Mouse (Mus musculus): ENCODE results near the gene Zfp428. TPM values are rescaled to one million over a fixed set of nuclear protein-coding genes. Genes with fewer than 3 reads are reported as not detected.
A peak's percentile ranks its signal among the peaks of the same experiment; 100 is the strongest.

Gene Zfp428
- 12.4 and 14.2 TPM in 2 replicates for polyA plus RNA-seq (2016; fragmentation: Nextera tagmentation; extraction: Ambion mirVana)

DNA sequence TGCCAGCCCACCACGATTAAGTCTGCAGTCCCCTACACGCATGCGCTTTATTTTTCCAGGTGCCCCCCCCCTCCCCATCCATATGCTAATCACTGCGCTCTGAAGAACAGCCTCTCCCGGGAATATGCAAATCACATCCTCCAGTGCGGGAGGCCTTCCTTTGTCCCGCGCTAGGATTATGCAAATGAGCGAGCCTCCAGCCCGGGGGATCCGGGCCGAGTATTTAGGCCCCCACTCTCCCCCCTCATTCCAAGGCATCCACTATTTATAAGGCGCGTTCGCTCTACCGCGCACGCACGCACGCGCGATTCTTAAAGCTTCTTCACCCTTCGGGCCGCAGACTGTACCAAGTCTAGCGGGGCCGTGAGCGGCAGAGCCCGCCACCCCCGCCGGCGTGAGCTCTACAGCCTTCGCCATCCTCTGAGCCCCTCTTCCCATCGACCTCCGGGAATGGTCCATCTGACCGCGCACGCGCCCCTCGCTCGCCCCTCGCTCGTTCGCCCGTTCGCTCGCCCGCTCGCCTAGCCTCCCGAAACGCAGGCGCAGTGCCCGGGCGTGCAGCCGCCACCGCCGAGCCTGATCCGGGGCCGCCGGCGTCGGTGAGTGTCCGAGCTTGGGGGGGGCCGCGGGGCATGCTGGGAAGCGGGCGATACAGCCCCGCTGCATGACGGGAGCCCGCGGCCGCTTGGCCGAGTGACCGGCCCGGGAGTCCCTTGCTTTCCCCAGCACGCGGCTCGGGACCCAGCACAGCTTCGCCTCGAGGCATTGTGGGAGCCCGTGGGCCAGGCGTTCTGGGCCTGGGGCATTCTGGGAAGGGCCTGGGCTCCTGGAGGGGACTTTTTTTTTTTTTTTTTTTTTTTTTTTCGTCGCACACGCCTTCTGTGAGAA, at the start of gene Zfp428:
Gene Zfp428 (plus strand): TSS at position 169 of the 888 bp plus-strand sequence.
- H3K9me3 ChIP-seq (replicated peaks), result no peaks in the 10 kb centered on the region
- H3K4me2 ChIP-seq, result peak within 1 kb of the TSS; percentile 80
- ATAC-seq, result peak; percentile 79
- no peaks in the 10 kb centered on the region for H3K36me3 ChIP-seq
- peak within 1 kb of the TSS; percentile 86 for H3K27ac ChIP-seq
- H3K27me3 ChIP-seq (replicated peaks), result peaks cover 40% of the 10 kb centered on the region
- H3K4me3 ChIP-seq, result peak within 1 kb of the TSS; percentile 79
- under 1% methylated on average over 84 of the region's 84 CpGs for WGBS (ENCODE audit: insufficient replicate concordance)
- H3K9ac ChIP-seq, result peak within 1 kb of the TSS; percentile 86
- H3K4me1 ChIP-seq, result peaks cover 50% of the 10 kb centered on the region

DNA sequence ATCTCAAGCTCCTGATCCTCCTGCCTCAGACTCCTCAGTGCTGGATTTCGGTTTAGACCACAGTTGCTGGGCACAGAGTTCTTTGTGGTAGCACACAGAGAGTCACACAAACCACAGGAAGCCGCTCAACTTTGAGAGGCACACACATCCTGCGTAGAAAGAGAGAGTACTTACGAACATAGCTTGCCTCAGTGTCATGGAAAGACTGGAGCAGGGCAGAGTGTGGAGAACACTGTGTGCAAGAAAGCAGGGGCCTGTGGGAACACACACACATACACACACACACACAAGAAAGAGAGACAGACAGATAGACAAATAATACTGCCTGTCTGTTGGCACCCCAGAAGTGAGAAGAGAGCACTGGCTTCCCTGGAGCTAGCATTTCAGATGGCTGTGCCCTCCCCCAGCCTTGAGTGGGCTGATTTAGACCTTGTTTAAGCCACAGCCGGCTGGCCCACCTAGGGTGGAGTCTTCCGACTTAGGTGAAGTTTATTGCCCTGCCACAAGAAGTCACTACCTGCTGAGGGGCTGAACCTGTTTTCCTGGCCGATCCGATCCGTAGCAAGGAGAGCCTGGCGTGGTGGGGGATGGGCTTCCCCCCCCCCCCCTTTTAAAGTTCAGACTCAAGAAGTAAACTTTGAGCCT, 49.0 kb upstream of the Zfp428 start:
- no peak for ATAC-seq
- Histone ChIP-seq H3K36me3 (no peaks in the 10 kb centered on the region), H3K27me3 (replicated peaks) (peaks cover 48% of the 10 kb centered on the region), H3K4me3 (no peak overlapping the region), H3K4me1 (peaks cover 23% of the 10 kb centered on the region), H3K4me2 (no peak overlapping the region), H3K9me3 (replicated peaks) (no peaks in the 10 kb centered on the region), H3K9ac (no peak overlapping the region), H3K27ac (peak overlapping the region; percentile 42)
- WGBS (ENCODE audit: insufficient replicate concordance), result 31% methylated on average over 10 of the region's 10 CpGs

DNA sequence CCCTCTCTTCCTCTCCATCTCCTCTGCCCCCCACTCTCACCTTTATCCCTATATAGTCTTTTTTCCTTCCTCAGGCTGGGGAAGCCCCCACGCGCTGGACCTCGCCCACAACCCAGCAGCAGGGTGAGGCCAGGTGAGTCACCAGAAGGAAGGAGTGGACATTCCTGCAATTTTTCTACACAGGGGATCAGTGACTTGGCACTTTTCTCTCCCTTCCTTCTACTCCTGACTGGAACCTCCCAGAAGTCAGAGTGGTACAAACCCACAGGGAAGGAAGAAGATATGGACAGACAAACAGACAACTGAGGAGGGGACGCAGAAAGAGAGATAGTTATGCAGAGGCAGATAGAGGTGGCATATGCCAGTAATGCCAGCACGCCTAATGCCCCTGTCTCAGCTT, 47.4 kb upstream of the Zfp428 start:
- 60% methylated on average over 5 of the region's 5 CpGs for WGBS (ENCODE audit: insufficient replicate concordance)
- no peak overlapping the region for H3K9ac ChIP-seq
- H3K36me3 ChIP-seq, result no peaks in the 10 kb centered on the region
- no peak overlapping the region for H3K4me2 ChIP-seq
- no peaks in the 10 kb centered on the region for H3K9me3 ChIP-seq (replicated peaks)
- no peak for ATAC-seq
- H3K4me3 ChIP-seq, result no peak overlapping the region
- peaks cover 27% of the 10 kb centered on the region for H3K4me1 ChIP-seq
- no peak overlapping the region for H3K27ac ChIP-seq
- H3K27me3 ChIP-seq (replicated peaks), result peaks cover 48% of the 10 kb centered on the region

DNA sequence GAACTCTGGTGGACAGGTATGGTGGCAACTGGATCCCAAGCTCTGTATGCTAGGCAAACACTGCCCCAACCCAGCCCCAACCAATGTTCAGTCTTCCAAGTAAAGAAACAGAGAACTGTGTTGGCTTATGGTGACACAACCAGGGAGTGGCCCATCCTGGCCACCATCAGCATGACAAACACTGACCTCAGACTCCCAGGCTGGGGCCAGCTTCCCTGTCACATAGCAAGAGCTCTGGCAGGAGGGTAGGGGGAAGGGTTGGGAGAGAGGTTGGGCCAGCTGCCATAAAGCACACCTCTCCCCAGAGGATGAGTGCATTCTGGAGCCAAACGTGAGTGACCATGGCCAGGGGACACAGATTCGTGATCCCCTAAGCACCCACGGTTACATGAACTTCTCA, 47.0 kb upstream of the Zfp428 start:
- H3K9me3 ChIP-seq (replicated peaks), result no peaks in the 10 kb centered on the region
- no peak overlapping the region for H3K4me3 ChIP-seq
- H3K4me2 ChIP-seq, result no peak overlapping the region
- H3K4me1 ChIP-seq, result peaks cover 27% of the 10 kb centered on the region
- H3K27ac ChIP-seq, result no peak overlapping the region
- H3K36me3 ChIP-seq, result no peaks in the 10 kb centered on the region
- WGBS (ENCODE audit: insufficient replicate concordance), result 58% methylated on average over 3 of the region's 3 CpGs
- ATAC-seq, result peak; percentile 30; the same call in 1 of the 2 replicates
- peaks cover 48% of the 10 kb centered on the region for H3K27me3 ChIP-seq (replicated peaks)
- no peak overlapping the region for H3K9ac ChIP-seq

DNA sequence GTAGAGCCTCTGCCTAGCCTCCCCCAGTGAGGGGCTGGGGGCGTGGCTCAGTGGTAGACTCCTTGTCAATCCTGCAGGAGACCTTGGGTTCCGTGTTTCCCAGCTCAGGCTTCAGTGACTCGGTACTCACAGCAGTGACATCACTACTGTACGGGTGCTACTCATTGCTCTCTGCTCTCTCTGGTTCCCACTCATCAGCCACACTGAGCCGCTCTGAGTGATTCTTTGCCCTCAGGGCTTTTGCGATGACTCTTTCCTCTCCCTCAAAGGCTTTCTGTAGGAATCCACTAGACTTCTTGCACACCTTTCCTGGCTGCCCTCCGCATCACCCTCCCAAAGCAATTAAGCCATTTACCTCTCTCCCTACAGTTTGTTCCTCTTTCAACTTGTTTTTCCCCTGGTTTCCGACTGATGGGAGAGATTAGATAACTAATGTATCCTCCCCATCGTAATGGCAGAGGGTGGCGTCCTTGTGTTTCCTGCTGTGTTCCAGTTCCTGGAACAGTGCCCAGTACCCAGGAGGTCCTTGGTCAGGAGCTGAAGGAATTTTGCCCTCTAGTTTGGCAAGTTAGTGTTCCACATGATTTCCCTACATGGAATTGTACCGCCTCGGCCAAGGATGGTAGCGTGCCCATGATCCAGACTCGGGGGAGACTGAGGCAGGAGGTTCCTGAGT, 45.3 kb upstream of the Zfp428 start:
- WGBS (ENCODE audit: insufficient replicate concordance), result 28% methylated on average over 14 of the region's 14 CpGs
- H3K4me1 ChIP-seq, result peaks cover 27% of the 10 kb centered on the region
- H3K27me3 ChIP-seq (replicated peaks), result peaks cover 42% of the 10 kb centered on the region
- no peak overlapping the region for H3K4me2 ChIP-seq
- no peak overlapping the region for H3K4me3 ChIP-seq
- no peak overlapping the region for H3K27ac ChIP-seq
- H3K36me3 ChIP-seq, result 0 out of 2 replicates have a peak, but pooled peaks cover 3% of the 10 kb centered on the region
- no peak for ATAC-seq
- no peak overlapping the region for H3K9ac ChIP-seq
- H3K9me3 ChIP-seq (replicated peaks), result no peaks in the 10 kb centered on the region

DNA sequence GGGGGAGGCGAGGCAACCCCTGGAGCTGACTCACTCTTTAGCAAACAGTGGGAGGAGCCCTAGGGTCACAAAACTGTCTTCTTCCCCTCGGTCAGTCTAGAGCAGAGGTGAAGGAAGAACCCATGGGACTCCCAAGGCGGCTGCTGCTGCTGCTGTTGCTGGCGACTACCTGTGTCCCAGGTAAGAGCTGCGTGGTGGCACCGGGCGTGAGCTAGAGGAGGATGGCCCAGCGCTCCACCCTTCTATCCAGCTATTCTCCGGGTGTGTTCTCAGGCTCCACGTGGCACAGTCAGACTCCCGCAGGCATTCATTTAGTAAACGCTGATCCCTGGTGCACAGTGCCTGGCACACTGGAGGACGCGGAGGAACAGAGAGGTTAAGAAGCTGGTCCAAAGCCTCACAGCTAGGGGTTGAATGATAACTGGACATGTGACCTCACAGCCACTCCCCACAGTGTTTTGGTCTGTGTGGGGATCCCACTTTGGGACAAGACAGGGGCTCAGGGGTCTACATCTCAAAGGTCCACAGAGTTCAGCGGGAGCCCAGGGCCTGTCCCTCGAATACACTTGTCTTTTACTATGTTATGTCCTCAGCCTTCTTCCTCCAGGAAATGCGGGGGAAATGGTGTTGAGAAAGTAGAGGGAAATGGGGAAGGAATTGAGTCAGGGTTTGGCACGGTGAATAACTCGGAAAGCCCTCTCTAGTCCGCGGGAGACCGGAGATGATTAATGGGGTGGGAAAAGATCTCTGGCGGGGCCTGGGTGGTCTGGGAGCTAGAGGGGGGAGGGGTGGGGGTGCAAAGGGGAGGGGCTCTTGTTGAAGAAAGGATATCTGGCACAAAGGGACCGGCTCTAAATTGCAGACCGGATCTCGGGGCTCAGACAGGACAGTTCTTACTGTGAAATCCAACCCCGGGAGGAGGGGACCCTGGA, 44.2 kb upstream of the Zfp428 start, which contains the start of gene Plaur:
Gene Plaur (plus strand): TSS at position 97 of the 932 bp plus-strand sequence.
- H3K36me3 ChIP-seq, result 0 out of 2 replicates have a peak, but pooled peaks cover 6% of the 10 kb centered on the region
- ATAC-seq, result peak; percentile 35; the same call in 1 of the 2 replicates
- H3K9ac ChIP-seq, result no peak within 1 kb of the TSS
- peak within 1 kb of the TSS; percentile 36 for H3K4me3 ChIP-seq
- no peaks in the 10 kb centered on the region for H3K9me3 ChIP-seq (replicated peaks)
- peaks cover 37% of the 10 kb centered on the region for H3K27me3 ChIP-seq (replicated peaks)
- peak within 1 kb of the TSS; percentile 56 for H3K4me2 ChIP-seq
- WGBS (ENCODE audit: insufficient replicate concordance), result 2% methylated on average over 27 of the region's 27 CpGs
- H3K27ac ChIP-seq, result 0 out of 2 replicates have a peak within 1 kb of the TSS, but pooled peaks have one; percentile 23
- H3K4me1 ChIP-seq, result peaks cover 27% of the 10 kb centered on the region

DNA sequence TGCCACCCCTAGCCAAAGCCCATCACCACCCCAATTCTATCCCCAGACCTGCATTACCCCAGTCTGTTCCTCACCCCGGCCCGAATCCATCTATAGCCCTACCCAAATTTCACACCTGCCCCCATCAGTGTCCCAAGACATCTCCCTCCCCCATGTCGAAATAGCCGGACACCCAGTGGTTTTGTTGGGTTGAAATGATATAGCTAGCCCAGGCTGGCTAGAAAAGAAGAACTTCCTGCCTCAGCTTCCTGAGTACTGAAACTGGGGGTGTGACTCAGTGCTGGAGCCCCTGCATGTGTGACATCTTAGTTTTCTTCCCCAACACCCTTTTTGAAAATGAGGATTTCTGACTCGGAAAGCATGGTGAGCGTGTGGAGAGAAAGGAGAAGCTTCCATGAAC, 40.0 kb upstream of the Zfp428 start:
- H3K9ac ChIP-seq, result no peak overlapping the region
- no peak overlapping the region for H3K27ac ChIP-seq
- ATAC-seq, result no peak
- H3K4me2 ChIP-seq, result no peak overlapping the region
- H3K4me3 ChIP-seq, result no peak overlapping the region
- peaks cover 14% of the 10 kb centered on the region for H3K4me1 ChIP-seq
- 54% methylated on average over 6 of the region's 6 CpGs for WGBS (ENCODE audit: insufficient replicate concordance)
- peaks cover 9% of the 10 kb centered on the region; the same call in 1 of the 2 replicates for H3K36me3 ChIP-seq
- no peaks in the 10 kb centered on the region for H3K9me3 ChIP-seq (replicated peaks)
- peaks cover 14% of the 10 kb centered on the region for H3K27me3 ChIP-seq (replicated peaks)

DNA sequence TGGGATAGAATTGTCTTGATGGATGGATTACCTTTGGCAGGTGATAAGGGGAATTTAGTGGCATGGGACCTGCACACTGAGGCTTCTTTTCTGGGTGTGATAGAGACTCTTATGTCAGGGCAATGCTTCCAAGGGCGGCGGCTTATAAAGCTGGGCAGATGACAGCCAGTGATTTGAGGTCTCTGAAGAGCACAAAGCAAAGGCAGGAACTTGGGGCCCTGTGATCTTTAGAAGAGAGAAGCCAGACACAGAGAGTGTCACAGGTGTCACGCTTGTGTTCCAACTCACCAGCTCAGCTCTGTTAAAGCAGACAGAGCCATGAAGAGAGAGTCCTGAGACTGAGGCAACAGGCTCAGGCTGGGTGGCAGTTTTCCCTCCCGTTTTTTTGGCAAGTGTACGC, 38.9 kb upstream of the Zfp428 start:
- no peak overlapping the region for H3K4me3 ChIP-seq
- peaks cover 14% of the 10 kb centered on the region; the same call in 1 of the 2 replicates for H3K36me3 ChIP-seq
- 67% methylated on average over 5 of the region's 5 CpGs for WGBS (ENCODE audit: insufficient replicate concordance)
- peaks cover 4% of the 10 kb centered on the region; the same call in 1 of the 2 replicates for H3K4me1 ChIP-seq
- no peak overlapping the region for H3K27ac ChIP-seq
- no peak overlapping the region for H3K9ac ChIP-seq
- no peak overlapping the region for H3K4me2 ChIP-seq
- H3K27me3 ChIP-seq (replicated peaks), result peaks cover 5% of the 10 kb centered on the region
- 0 out of 2 replicates have a peak, but pooled peaks cover 3% of the 10 kb centered on the region for H3K9me3 ChIP-seq (replicated peaks)
- no peak for ATAC-seq

DNA sequence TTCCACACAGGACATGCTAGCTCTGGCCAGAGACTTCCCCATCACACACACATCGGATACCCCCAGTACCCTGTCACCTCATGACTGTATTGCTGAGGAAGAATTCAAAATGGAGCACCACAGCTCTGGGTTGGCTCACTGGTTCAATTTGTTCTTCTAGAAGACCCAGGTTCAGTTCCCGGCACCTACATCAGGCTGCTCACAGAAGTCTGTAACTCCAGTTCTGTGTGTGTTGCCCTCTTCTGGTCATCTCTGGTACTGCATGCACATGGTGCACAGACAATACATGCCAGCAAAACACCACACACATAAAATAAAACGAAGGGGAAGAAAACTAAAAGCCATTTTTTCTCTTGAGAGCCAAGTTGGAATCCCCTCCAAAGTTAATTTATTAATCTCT, 37.7 kb upstream of the Zfp428 start:
- ATAC-seq, result no peak
- Histone ChIP-seq H3K4me2 (no peak overlapping the region), H3K9ac (no peak overlapping the region), H3K4me3 (no peak overlapping the region), H3K27me3 (replicated peaks) (no peaks in the 10 kb centered on the region), H3K9me3 (replicated peaks) (0 out of 2 replicates have a peak, but pooled peaks cover 3% of the 10 kb centered on the region), H3K4me1 (no peaks in the 10 kb centered on the region), H3K36me3 (peaks cover 15% of the 10 kb centered on the region; the same call in 1 of the 2 replicates), H3K27ac (no peak overlapping the region)
- WGBS (ENCODE audit: insufficient replicate concordance), result 77% methylated on average over 3 of the region's 3 CpGs

DNA sequence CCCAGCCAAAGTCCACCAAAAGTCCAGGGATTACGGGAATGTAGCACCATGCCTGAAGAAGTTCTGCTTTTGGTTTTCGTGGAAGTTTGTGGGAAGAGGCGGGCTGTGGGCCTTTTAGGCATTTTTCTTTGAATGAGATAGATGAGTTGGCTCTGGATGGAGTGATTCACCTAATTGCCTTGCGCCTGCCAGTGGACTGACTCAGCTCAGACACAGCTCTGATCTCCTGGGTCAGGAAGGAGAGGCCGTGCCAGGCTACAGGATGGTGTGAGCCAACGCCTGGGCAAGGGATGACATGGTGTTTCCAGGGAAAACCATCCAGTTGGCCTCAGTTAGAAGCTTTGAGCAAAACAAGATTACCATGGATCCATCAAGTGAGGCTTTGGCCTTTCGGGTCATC, 36.5 kb upstream of the Zfp428 start:
- H3K4me2 ChIP-seq, result no peak overlapping the region
- no peak for ATAC-seq
- H3K27me3 ChIP-seq (replicated peaks), result no peaks in the 10 kb centered on the region
- no peak overlapping the region for H3K27ac ChIP-seq
- H3K9ac ChIP-seq, result no peak overlapping the region
- H3K9me3 ChIP-seq (replicated peaks), result 0 out of 2 replicates have a peak, but pooled peaks cover 3% of the 10 kb centered on the region
- no peaks in the 10 kb centered on the region for H3K4me1 ChIP-seq
- WGBS (ENCODE audit: insufficient replicate concordance), result 82% methylated on average over 7 of the region's 7 CpGs
- no peak overlapping the region for H3K4me3 ChIP-seq
- peaks cover 15% of the 10 kb centered on the region; the same call in 1 of the 2 replicates for H3K36me3 ChIP-seq

DNA sequence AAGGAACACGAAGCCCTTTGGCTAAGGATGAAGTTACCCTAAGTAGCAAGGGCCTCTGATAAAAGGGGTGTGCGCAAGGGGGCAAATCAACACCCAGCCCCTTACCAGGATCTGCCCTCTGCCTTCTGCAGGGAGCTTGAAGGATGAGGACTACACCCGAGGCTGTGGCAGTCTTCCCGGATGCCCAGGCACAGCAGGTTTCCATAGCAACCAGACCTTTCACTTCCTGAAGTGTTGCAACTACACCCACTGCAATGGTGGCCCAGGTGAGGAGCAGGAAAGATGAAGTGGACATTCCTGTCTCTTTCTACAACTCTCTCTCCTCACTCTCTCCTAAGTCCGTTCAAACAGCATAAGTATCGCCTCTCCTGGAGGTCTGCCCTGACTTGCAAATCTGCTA, 34.4 kb upstream of the Zfp428 start:
- 79% methylated on average over 6 of the region's 6 CpGs for WGBS (ENCODE audit: insufficient replicate concordance)
- H3K9me3 ChIP-seq (replicated peaks), result 0 out of 2 replicates have a peak, but pooled peaks cover 3% of the 10 kb centered on the region
- no peak for ATAC-seq

More for the DNA sequence above, 34.4 kb upstream of the Zfp428 start:
- H3K4me1 ChIP-seq, result no peaks in the 10 kb centered on the region
- no peak overlapping the region for H3K4me2 ChIP-seq
- H3K9ac ChIP-seq, result no peak overlapping the region
- no peak overlapping the region for H3K27ac ChIP-seq
- H3K4me3 ChIP-seq, result no peak overlapping the region
- peaks cover 9% of the 10 kb centered on the region; the same call in 1 of the 2 replicates for H3K36me3 ChIP-seq
- no peaks in the 10 kb centered on the region for H3K27me3 ChIP-seq (replicated peaks)
